Mouse (Mus musculus) forebrain, embryonic 13.5 days (tissue): ENCODE results near the gene Cdkl5. TPM values are rescaled to one million over a fixed set of nuclear protein-coding genes. Genes with fewer than 3 reads are reported as not detected.

Experiments
- ATAC-seq: fragments of 200-750 bp; cut with Nextera tagmentation; 2 replicates; pipeline ENCODE4 v1.8.0; 2017
- H3K27ac ChIP-seq: fragments of 300-500 bp; sonication (generic); 2 replicates; pipeline ENCODE4 v1.5.1; 2015; ENCODE audit warnings: inconsistent platforms, mild to moderate bottlenecking, moderate library complexity
- H3K27me3 ChIP-seq: fragments of 300-500 bp; sonication (generic); 2 replicates; pipeline ENCODE4 v1.6.1; 2015; ENCODE audit warnings: mild to moderate bottlenecking, inconsistent platforms
- H3K36me3 ChIP-seq: fragments of 300-500 bp; sonication (generic); 2 replicates; pipeline ENCODE4 v1.6.1; 2015; ENCODE audit warnings: mild to moderate bottlenecking, inconsistent platforms; ENCODE audit not compliant: poor library complexity, severe bottlenecking
- H3K4me1 ChIP-seq: fragments of 300-500 bp; sonication (generic); 2 replicates; pipeline ENCODE4 v1.6.1; 2015; ENCODE audit warnings: inconsistent platforms
- H3K4me2 ChIP-seq: fragments of 300-500 bp; sonication (generic); 2 replicates; pipeline ENCODE4 v1.6.1; 2015; ENCODE audit warnings: inconsistent platforms, mild to moderate bottlenecking, moderate library complexity
- H3K4me3 ChIP-seq: fragments of 300-500 bp; sonication (generic); 2 replicates; pipeline ENCODE4 v1.5.1; 2015; ENCODE audit warnings: mild to moderate bottlenecking, inconsistent platforms
- H3K9ac ChIP-seq: fragments of 300-500 bp; sonication (generic); 2 replicates; pipeline ENCODE4 v1.6.1; 2015; ENCODE audit warnings: mild to moderate bottlenecking, inconsistent platforms
- H3K9me3 ChIP-seq: fragments of 300-500 bp; sonication (generic); replicated peaks from 2 replicates; pipeline ENCODE4 v1.6.1; 2016; ENCODE audit warnings: inconsistent platforms
- whole genome bisulfite sequencing: fragments of 180-500 bp; shearing (Covaris S2); methylation state at CpG from one replicate; pipeline ENCODE4 v1.1.7; 2015; 5-methylcytosine and 5-hydroxymethylcytosine counted together
- polyA plus RNA-seq: library from polyadenylated mRNA; unstranded; fragments of >200 nt; fragmentation: Nextera tagmentation; extraction: Ambion mirVana; gene quantifications from 2 replicates; pipeline ENCODE4 v1.2.1, GENCODE M21; 2015

The Cdkl5 gene
- polyA plus RNA-seq: 4.3 and 4.8 TPM in 2 replicates

- no peaks in the 10 kb centered on the region; the same call in 1 of the 2 replicates for H3K27me3 ChIP-seq
- 15% methylated on average over 52 of the region's 53 CpGs for WGBS
- peak within 1 kb of the TSS; percentile 58 for H3K4me3 ChIP-seq
- ATAC-seq: peak; percentile 94
- H3K27ac ChIP-seq: peak within 1 kb of the TSS; percentile 85
- H3K4me2 ChIP-seq: peak within 1 kb of the TSS; percentile 59
- peaks cover 15% of the 10 kb centered on the region; the same call in 1 of the 2 replicates for H3K4me1 ChIP-seq
- peak within 1 kb of the TSS; percentile 72 for H3K9ac ChIP-seq
- no peaks in the 10 kb centered on the region for H3K9me3 ChIP-seq
- H3K36me3 ChIP-seq: no peaks in the 10 kb centered on the region
Observed at GRCm38 (mm10) chrX:160994543-160995121, at the start of gene Cdkl5. TSS of gene Cdkl5 (minus strand) at chrX:160994704.

- no peaks in the 10 kb centered on the region for H3K4me1 ChIP-seq
- peak; percentile 48 for ATAC-seq
- H3K36me3 ChIP-seq: no peaks in the 10 kb centered on the region
- H3K27me3 ChIP-seq: no peaks in the 10 kb centered on the region; the same call in 1 of the 2 replicates
- no peak overlapping the region for H3K4me2 ChIP-seq
- H3K27ac ChIP-seq: no peak overlapping the region
- no peaks in the 10 kb centered on the region for H3K9me3 ChIP-seq
- no peak overlapping the region for H3K4me3 ChIP-seq
- H3K9ac ChIP-seq: no peak overlapping the region
- 38% methylated on average over 3 of the region's 3 CpGs for WGBS
Observed at GRCm38 (mm10) chrX:161033235-161033803, 38.8 kb upstream of the Cdkl5 start.

GRCm38 (mm10) chrX:161032423-161032822, 37.9 kb upstream of the Cdkl5 start:
- no peaks in the 10 kb centered on the region for H3K9me3 ChIP-seq
- no peak for ATAC-seq
- H3K9ac ChIP-seq: no peak overlapping the region
- no peaks in the 10 kb centered on the region for H3K4me1 ChIP-seq
- H3K4me3 ChIP-seq: no peak overlapping the region
- no peaks in the 10 kb centered on the region; the same call in 1 of the 2 replicates for H3K27me3 ChIP-seq
- H3K27ac ChIP-seq: no peak overlapping the region
- H3K36me3 ChIP-seq: no peaks in the 10 kb centered on the region
- WGBS: 52% methylated on average over 2 of the region's 2 CpGs
- H3K4me2 ChIP-seq: no peak overlapping the region

- no peak for ATAC-seq
- Histone ChIP-seq H3K4me2 (no peak overlapping the region), H3K9ac (no peak overlapping the region), H3K36me3 (no peaks in the 10 kb centered on the region), H3K27me3 (no peaks in the 10 kb centered on the region; the same call in 1 of the 2 replicates), H3K27ac (no peak overlapping the region), H3K4me3 (no peak overlapping the region), H3K9me3 (no peaks in the 10 kb centered on the region), H3K4me1 (no peaks in the 10 kb centered on the region)
Observed at GRCm38 (mm10) chrX:161030233-161030632, 35.7 kb upstream of the Cdkl5 start.

- H3K9ac ChIP-seq: no peak overlapping the region
- no peaks in the 10 kb centered on the region for H3K4me1 ChIP-seq
- no peaks in the 10 kb centered on the region; the same call in 1 of the 2 replicates for H3K27me3 ChIP-seq
- 56% methylated on average over 2 of the region's 2 CpGs for WGBS
- no peaks in the 10 kb centered on the region for H3K9me3 ChIP-seq
- no peak overlapping the region for H3K4me3 ChIP-seq
- no peaks in the 10 kb centered on the region for H3K36me3 ChIP-seq
- no peak overlapping the region for H3K27ac ChIP-seq
- ATAC-seq: no peak
- H3K4me2 ChIP-seq: no peak overlapping the region
Observed at GRCm38 (mm10) chrX:161024475-161024874, 30.0 kb upstream of the Cdkl5 start.

- no peaks in the 10 kb centered on the region; the same call in 1 of the 2 replicates for H3K27me3 ChIP-seq
- no peak for ATAC-seq
- no peaks in the 10 kb centered on the region for H3K4me1 ChIP-seq
- H3K27ac ChIP-seq: no peak overlapping the region
- H3K9me3 ChIP-seq: no peaks in the 10 kb centered on the region
- 83% methylated on average over 7 of the region's 7 CpGs for WGBS
- no peak overlapping the region for H3K4me2 ChIP-seq
- H3K36me3 ChIP-seq: no peaks in the 10 kb centered on the region
- H3K4me3 ChIP-seq: no peak overlapping the region
- H3K9ac ChIP-seq: no peak overlapping the region
Observed at GRCm38 (mm10) chrX:161021548-161021947, 27.0 kb upstream of the Cdkl5 start.

- Histone ChIP-seq H3K27me3 (no peaks in the 10 kb centered on the region), H3K4me1 (no peaks in the 10 kb centered on the region), H3K4me2 (no peak overlapping the region), H3K9ac (no peak overlapping the region), H3K9me3 (no peaks in the 10 kb centered on the region), H3K36me3 (no peaks in the 10 kb centered on the region), H3K27ac (no peak overlapping the region), H3K4me3 (no peak overlapping the region)
- no peak for ATAC-seq
- WGBS: 76% methylated on average over 1 of the region's 1 CpGs
Observed at GRCm38 (mm10) chrX:161018179-161018578, 23.7 kb upstream of the Cdkl5 start.

- no peaks in the 10 kb centered on the region for H3K27me3 ChIP-seq
- H3K27ac ChIP-seq: no peak overlapping the region
- H3K9ac ChIP-seq: no peak overlapping the region
- H3K4me1 ChIP-seq: no peaks in the 10 kb centered on the region
- 89% methylated on average over 1 of the region's 1 CpGs for whole genome bisulfite sequencing
- H3K36me3 ChIP-seq: no peaks in the 10 kb centered on the region
- no peak overlapping the region for H3K4me2 ChIP-seq
- H3K4me3 ChIP-seq: no peak overlapping the region
- H3K9me3 ChIP-seq: no peaks in the 10 kb centered on the region
- no peak for ATAC-seq
Observed at GRCm38 (mm10) chrX:161006272-161006671, 11.8 kb upstream of the Cdkl5 start.

GRCm38 (mm10) chrX:160996051-160996450, 1.5 kb upstream of the Cdkl5 start:
- Histone ChIP-seq H3K4me2 (peak overlapping the region; percentile 51), H3K9ac (no peak overlapping the region), H3K36me3 (no peaks in the 10 kb centered on the region), H3K9me3 (no peaks in the 10 kb centered on the region), H3K4me1 (peaks cover 13% of the 10 kb centered on the region; the same call in 1 of the 2 replicates), H3K27me3 (peaks cover 6% of the 10 kb centered on the region; the same call in 1 of the 2 replicates), H3K4me3 (no peak overlapping the region), H3K27ac (no peak overlapping the region)
- no peak for ATAC-seq
- WGBS: 21% methylated on average over 5 of the region's 5 CpGs

GRCm38 (mm10) chrX:160995131-160995667, 695 bp upstream of the Cdkl5 start:
- peak overlapping the region; percentile 61 for H3K9ac ChIP-seq
- H3K4me1 ChIP-seq: peaks cover 15% of the 10 kb centered on the region; the same call in 1 of the 2 replicates
- H3K9me3 ChIP-seq: no peaks in the 10 kb centered on the region
- H3K36me3 ChIP-seq: no peaks in the 10 kb centered on the region
- ATAC-seq: peak; percentile 39
- no peaks in the 10 kb centered on the region; the same call in 1 of the 2 replicates for H3K27me3 ChIP-seq
- 31% methylated on average over 31 of the region's 31 CpGs for WGBS
- peak overlapping the region; percentile 85 for H3K27ac ChIP-seq
- H3K4me2 ChIP-seq: peak overlapping the region; percentile 51
- H3K4me3 ChIP-seq: peak overlapping the region; percentile 45

- Histone ChIP-seq H3K9me3 (no peaks in the 10 kb centered on the region), H3K9ac (peak overlapping the region; percentile 72), H3K4me3 (peak overlapping the region; percentile 58), H3K27ac (peak overlapping the region; percentile 79), H3K4me2 (peak overlapping the region; percentile 59), H3K4me1 (peaks cover 15% of the 10 kb centered on the region; the same call in 1 of the 2 replicates), H3K36me3 (no peaks in the 10 kb centered on the region), H3K27me3 (no peaks in the 10 kb centered on the region)
- WGBS: 21% methylated on average over 39 of the region's 39 CpGs
- no peak; the same call in none of the 2 replicates for ATAC-seq
Observed at GRCm38 (mm10) chrX:160993749-160994539, 560 bp downstream of the Cdkl5 start.

- WGBS: 22% methylated on average over 2 of the region's 2 CpGs
- Histone ChIP-seq H3K27ac (no peak overlapping the region; the same call in 1 of the 2 replicates), H3K36me3 (no peaks in the 10 kb centered on the region), H3K4me3 (peak overlapping the region; percentile 58), H3K4me1 (peaks cover 15% of the 10 kb centered on the region; the same call in 1 of the 2 replicates), H3K27me3 (no peaks in the 10 kb centered on the region), H3K9me3 (no peaks in the 10 kb centered on the region), H3K4me2 (peak overlapping the region; percentile 50), H3K9ac (no peak overlapping the region)
- ATAC-seq: no peak
Observed at GRCm38 (mm10) chrX:160992703-160993102, 1.8 kb downstream of the Cdkl5 start.
